Comparison of ENCODE assay signal across 7 mouse cellular contexts in the genomic region with DNA sequence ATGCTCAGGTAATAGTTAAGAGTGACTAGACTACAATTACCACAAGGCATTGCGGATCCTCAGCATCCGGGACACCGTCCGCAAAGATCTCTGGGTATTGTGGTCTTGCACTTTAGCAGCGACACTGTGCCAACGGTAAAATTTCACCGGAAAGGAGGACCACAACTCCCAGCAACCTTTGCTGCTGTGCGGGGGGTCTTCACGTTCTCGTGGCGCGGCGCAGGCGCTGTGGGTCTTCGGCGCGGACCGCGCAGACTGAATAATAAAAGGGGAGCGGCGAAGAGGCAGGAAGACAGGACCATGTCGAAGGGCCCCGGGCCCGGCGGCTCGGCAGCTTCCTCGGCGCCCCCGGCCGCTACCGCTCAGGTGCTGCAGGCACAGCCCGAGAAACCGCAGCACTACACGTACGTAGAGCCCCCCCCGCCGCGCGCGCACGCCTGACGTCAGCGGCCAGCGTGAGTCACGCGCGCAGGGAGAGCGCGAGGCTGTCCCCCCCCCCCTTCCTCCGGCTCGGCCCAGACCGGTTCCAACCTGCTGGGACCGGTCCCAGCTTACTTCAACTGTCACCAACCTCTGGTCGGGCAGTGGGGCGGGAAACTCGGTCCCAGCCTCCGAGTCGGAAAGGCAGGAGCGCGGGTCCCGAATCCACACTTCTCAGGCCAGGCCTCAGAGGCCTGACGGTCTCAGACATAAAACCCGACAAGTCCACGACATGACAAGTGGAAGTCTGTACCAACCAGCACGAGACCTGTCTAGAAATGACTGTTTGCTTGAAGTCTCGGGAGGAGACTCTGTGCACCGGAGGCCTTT. TPM values are rescaled to one million over a fixed set of nuclear protein-coding genes. Genes with fewer than 3 reads are reported as not detected.
A peak's percentile ranks its signal among the peaks of the same experiment; 100 is the strongest.
DNase-seq lines count a peak whose midpoint lies in the region; ATAC-seq and TF ChIP-seq lines count a peak whose summit lies in the region.

Unk (plus strand) TSS at position 235 of the 810 bp plus-strand sequence.

- H3K9me3 ChIP-seq in embryonic facial prominence, embryonic 10.5 days, result no peaks in the 10 kb centered on the region
- no peaks in the 10 kb centered on the region for H3K9me3 ChIP-seq in intestine, postnatal 0 days (ENCODE audit: control insufficient read depth)
- H3K9me3 ChIP-seq in midbrain, embryonic 12.5 days, result no peaks in the 10 kb centered on the region

- WGBS in embryonic facial prominence, embryonic 10.5 days, result under 1% methylated on average over 67 of the region's 67 CpGs
- under 1% methylated on average over 64 of the region's 67 CpGs for WGBS in intestine, postnatal 0 days
- WGBS in midbrain, embryonic 12.5 days, result under 1% methylated on average over 63 of the region's 67 CpGs
- WGBS in small intestine, adult 2 months, result under 1% methylated on average over 67 of the region's 67 CpGs

- ATAC-seq in intestine, postnatal 0 days, result peak; percentile 96
- peak; percentile 94 for ATAC-seq in midbrain, embryonic 12.5 days (ENCODE audit: low FRiP score, low read depth)

- TF ChIP-seq CTCF in intestine, postnatal 0 days (IDR thresholded peaks at IDR 0.05; ENCODE audit: low read depth), result no peak
- TF ChIP-seq CTCF in small intestine, adult 2 months (IDR thresholded peaks at IDR 0.05; ENCODE audit: extremely low read depth, insufficient read length, insufficient replicate concordance, low read depth, low read length), result no peak

- H3K27ac ChIP-seq in embryonic facial prominence, embryonic 10.5 days (replicated peaks), result peak within 1 kb of the TSS; percentile 98
- peak within 1 kb of the TSS; percentile 98 for H3K27ac ChIP-seq in intestine, postnatal 0 days (ENCODE audit: low read depth, low read length)
- H3K27ac ChIP-seq in midbrain, embryonic 12.5 days (replicated peaks), result peak within 1 kb of the TSS; percentile 98
- H3K27ac ChIP-seq in small intestine, adult 2 months (ENCODE audit: insufficient read depth, low read depth, low read length), result peak within 1 kb of the TSS; percentile 93

- peak; percentile 96 for DNase-seq in adrenal gland, postnatal 10 days
- DNase-seq in embryonic facial prominence, embryonic 10.5 days (ENCODE audit: low spot score), result peak; percentile 97
- DNase-seq in gonadal fat pad, adult 2 months (ENCODE audit: low read depth), result peak; percentile 95
- peak; percentile 99 for DNase-seq in left cerebral cortex, postnatal 4 days

- H3K27me3 ChIP-seq in embryonic facial prominence, embryonic 10.5 days (replicated peaks; ENCODE audit: low read depth, poor library complexity, severe bottlenecking), result no peaks in the 10 kb centered on the region
- H3K27me3 ChIP-seq in intestine, postnatal 0 days (replicated peaks; ENCODE audit: control insufficient read depth, insufficient read depth, low read length), result no peaks in the 10 kb centered on the region
- no peaks in the 10 kb centered on the region for H3K27me3 ChIP-seq in midbrain, embryonic 12.5 days
- no peaks in the 10 kb centered on the region for H3K27me3 ChIP-seq in small intestine, adult 2 months (ENCODE audit: control insufficient read depth, insufficient read depth, low read length)

- intact Hi-C loops in left cerebral cortex, postnatal 4 days (cut with DNase I), result loop anchor here (10.0 kb wide), 1 partner anchor 95 kb away; the partner anchor contains the start of gene Trim47

- peak within 1 kb of the TSS; percentile 65 for H3K4me2 ChIP-seq in intestine, postnatal 0 days (replicated peaks; ENCODE audit: low read depth)
- peak within 1 kb of the TSS; percentile 86 for H3K4me2 ChIP-seq in midbrain, embryonic 12.5 days (replicated peaks)

- peaks cover 34% of the 10 kb centered on the region for H3K36me3 ChIP-seq in embryonic facial prominence, embryonic 10.5 days (replicated peaks)
- no peaks in the 10 kb centered on the region for H3K36me3 ChIP-seq in intestine, postnatal 0 days (ENCODE audit: control insufficient read depth, insufficient read depth)
- H3K36me3 ChIP-seq in midbrain, embryonic 12.5 days, result peaks cover 5% of the 10 kb centered on the region; the same call in 1 of the 2 replicates
- H3K36me3 ChIP-seq in small intestine, adult 2 months (ENCODE audit: control insufficient read depth, insufficient read depth, low read length), result no peaks in the 10 kb centered on the region

- H3K4me3 ChIP-seq in embryonic facial prominence, embryonic 10.5 days, result peak within 1 kb of the TSS; percentile 84
- H3K4me3 ChIP-seq in intestine, postnatal 0 days (ENCODE audit: low read depth, low read length), result peak within 1 kb of the TSS; percentile 73
- H3K4me3 ChIP-seq in midbrain, embryonic 12.5 days, result peak within 1 kb of the TSS; percentile 75
- H3K4me3 ChIP-seq in small intestine, adult 2 months (ENCODE audit: low read depth, low read length), result peak within 1 kb of the TSS; percentile 76

- H3K9ac ChIP-seq in intestine, postnatal 0 days (ENCODE audit: low read depth, low read length), result peak within 1 kb of the TSS; percentile 79
- H3K9ac ChIP-seq in midbrain, embryonic 12.5 days (replicated peaks), result peak within 1 kb of the TSS; percentile 92

- TF ChIP-seq POLR2A in small intestine, adult 2 months (IDR thresholded peaks at IDR 0.05; ENCODE audit: low read depth, low read length), result peak; percentile 84

- H3K4me1 ChIP-seq in embryonic facial prominence, embryonic 10.5 days, result peaks cover 23% of the 10 kb centered on the region
- no peaks in the 10 kb centered on the region; the same call in 1 of the 2 replicates for H3K4me1 ChIP-seq in intestine, postnatal 0 days (replicated peaks; ENCODE audit: control insufficient read depth, insufficient read depth, low read length)
- peaks cover 21% of the 10 kb centered on the region for H3K4me1 ChIP-seq in midbrain, embryonic 12.5 days
- H3K4me1 ChIP-seq in small intestine, adult 2 months (ENCODE audit: control insufficient read depth, insufficient read depth, insufficient read length, low read length), result peaks cover 3% of the 10 kb centered on the region; the same call in 1 of the 2 replicates

RNA-seq across cellular contexts. Expression of gene Unk, which starts in this region (rescaled TPM):
- 10 to 100 TPM; 21.0 to 26.0 TPM for total RNA-seq in adrenal gland, postnatal 10 days (2021)
- 49.4 and 50.9 TPM in 2 replicates for polyA plus RNA-seq in embryonic facial prominence, embryonic 10.5 days (2016; fragmentation: Nextera tagmentation; extraction: Ambion mirVana)
- 30.2 and 35.0 TPM in 2 replicates for polyA plus RNA-seq in gonadal fat pad, adult 2 months (2012; rRNA removed)
- 7.4 and 8.8 TPM in 2 replicates for polyA plus RNA-seq in intestine, postnatal 0 days (2015; fragmentation: Nextera tagmentation; extraction: Ambion mirVana)
- total RNA-seq in left cerebral cortex, postnatal 4 days (2021), result 10 to 100 TPM; 38.8 to 42.9 TPM
- 50.3 and 51.5 TPM in 2 replicates for polyA plus RNA-seq in midbrain, embryonic 12.5 days (2016; fragmentation: Nextera tagmentation; extraction: Ambion mirVana)
- 10.4 and 21.5 TPM in 2 replicates for polyA plus RNA-seq in small intestine, adult 2 months (2012; rRNA removed)

Comparison
In these comparisons a context has a peak if more than half of its experiments do, and no peak if none do; other contexts are left out.
1. Peak in every context shown above with its lines: DNase-seq, ATAC-seq, H3K4me3 ChIP-seq and H3K27ac ChIP-seq.